Mouse (Mus musculus): ENCODE measurements around the gene Cacna2d2.
A peak's percentile ranks its signal among the peaks of the same experiment; 100 is the strongest.
"Not testable (repeated sequence)": the region's sequence is repeated elsewhere in the genome, so short reads cannot be mapped to it uniquely, and the experiment has no call there.

The Cacna2d2 gene

GRCm38 (mm10) chr9:107555701-107556100, 156.3 kb downstream of the Cacna2d2 start:
- DNase-seq (ENCODE audit: low read depth): no peak

GRCm38 (mm10) chr9:107556346-107556745, 156.9 kb downstream of the Cacna2d2 start:
- DNase-seq (ENCODE audit: low read depth): no peak

GRCm38 (mm10) chr9:107563029-107563581, 163.7 kb downstream of the Cacna2d2 start, which contains the start of gene Tusc2:
Tusc2 (plus strand) TSS chr9:107563255.
- DNase-seq (ENCODE audit: low read depth): peak; percentile 90

- not testable (repeated sequence) for DNase-seq (ENCODE audit: low read depth)
Measured at GRCm38 (mm10) chr9:107565556-107565955, 166.1 kb downstream of the Cacna2d2 start.

- DNase-seq (ENCODE audit: low read depth): no peak
Measured at GRCm38 (mm10) chr9:107566041-107566709, 166.8 kb downstream of the Cacna2d2 start.

- no peak for DNase-seq (ENCODE audit: low read depth)
Measured at GRCm38 (mm10) chr9:107566855-107567254, 167.4 kb downstream of the Cacna2d2 start.

GRCm38 (mm10) chr9:107567702-107568319, 168.4 kb downstream of the Cacna2d2 start, which contains the start of gene Hyal2:
Hyal2 (plus strand) TSS chr9:107567945.
- no peak for DNase-seq (ENCODE audit: low read depth)

- DNase-seq (ENCODE audit: low read depth): no peak
Measured at GRCm38 (mm10) chr9:107568331-107569261, 169.2 kb downstream of the Cacna2d2 start.

GRCm38 (mm10) chr9:107569270-107569669, 169.9 kb downstream of the Cacna2d2 start:
- DNase-seq (ENCODE audit: low read depth): no peak

- no peak for DNase-seq (ENCODE audit: low read depth)
Measured at GRCm38 (mm10) chr9:107570016-107570415, 170.6 kb downstream of the Cacna2d2 start.

GRCm38 (mm10) chr9:107570845-107571244, 171.4 kb downstream of the Cacna2d2 start:
- no peak for DNase-seq (ENCODE audit: low read depth)

GRCm38 (mm10) chr9:107571534-107572326, 172.3 kb downstream of the Cacna2d2 start:
- DNase-seq (ENCODE audit: low read depth): no peak

GRCm38 (mm10) chr9:107572327-107572662, 172.9 kb downstream of the Cacna2d2 start:
- DNase-seq (ENCODE audit: low read depth): no peak

- DNase-seq (ENCODE audit: low read depth): not testable (repeated sequence)
Measured at GRCm38 (mm10) chr9:107573774-107574173, 174.4 kb downstream of the Cacna2d2 start.

- DNase-seq (ENCODE audit: low read depth): no peak
Measured at GRCm38 (mm10) chr9:107575579-107576356, 176.4 kb downstream of the Cacna2d2 start.

- peak; percentile 81 for DNase-seq (ENCODE audit: low read depth)
Measured at GRCm38 (mm10) chr9:107576357-107577107, 177.1 kb downstream of the Cacna2d2 start, which contains the start of gene Hyal1. Hyal1 (plus strand) TSS chr9:107576927.

GRCm38 (mm10) chr9:107577871-107578270, 178.5 kb downstream of the Cacna2d2 start:
- DNase-seq (ENCODE audit: low read depth): no peak

- no peak for DNase-seq (ENCODE audit: low read depth)
Measured at GRCm38 (mm10) chr9:107578587-107578986, 179.2 kb downstream of the Cacna2d2 start, which contains the start of gene Naa80. Naa80 (plus strand) TSS chr9:107578887.

Measured in fibroblast of lung, adult 2 months (primary cell).